Mouse (Mus musculus) brown adipose tissue, adult 24 weeks (tissue): Measurements from ENCODE around the gene Arhgef16. TPM values are rescaled to one million over a fixed set of nuclear protein-coding genes. Genes with fewer than 3 reads are reported as not detected.
A peak's percentile ranks its signal among the peaks of the same experiment; 100 is the strongest.

ENCODE experiments used
- H3K27ac ChIP-seq: fragments of 200-500 bp; replicated peaks from 2 replicates; pipeline ENCODE4 v1.5.1; 2012; ENCODE audit warnings: low read depth, mild to moderate bottlenecking, low read length
- H3K4me1 ChIP-seq: fragments of 200-500 bp; 2 replicates; pipeline ENCODE4 v1.6.1; 2012; ENCODE audit warnings: low read length, mixed read lengths; ENCODE audit not compliant: control insufficient read depth, insufficient read depth, insufficient read length
- H3K4me3 ChIP-seq: fragments of 200-500 bp; 2 replicates; pipeline ENCODE4 v1.5.1; 2012; ENCODE audit warnings: low read depth, mild to moderate bottlenecking, low read length, moderate library complexity; ENCODE audit not compliant: insufficient read depth
- polyA plus RNA-seq: library from polyadenylated mRNA; stranded (reverse); fragments of >200 nt; gene quantifications from 2 replicates; pipeline ENCODE4 v1.2.4, GENCODE M21; 2012; ENCODE audit not compliant: missing spikeins, insufficient read depth, insufficient read length

Arhgef16 gene
- polyA plus RNA-seq, 1 experiment, result not detected

DNA sequence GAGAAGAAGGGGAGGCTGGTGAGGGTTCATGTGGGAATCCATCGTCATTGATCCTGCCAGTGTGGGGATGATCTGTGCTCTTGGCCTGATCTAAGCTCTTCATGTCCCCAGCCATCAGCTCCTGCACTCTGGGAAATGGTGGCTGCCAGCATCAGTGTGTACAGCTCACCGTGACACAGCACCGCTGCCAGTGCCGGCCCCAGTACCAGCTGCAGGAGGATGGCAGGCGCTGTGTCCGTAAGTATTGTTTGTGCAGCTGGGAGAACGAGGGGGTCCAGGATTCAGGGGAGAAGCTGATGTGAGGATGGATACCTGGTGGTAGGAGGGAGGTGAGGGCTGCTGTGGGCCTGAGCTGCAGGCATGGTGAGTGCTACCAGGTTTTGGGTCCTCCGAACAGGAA, 52.2 kb downstream of the Arhgef16 start:
- Histone ChIP-seq H3K4me3 (no peak overlapping the region), H3K27ac (no peak overlapping the region), H3K4me1 (no peaks in the 10 kb centered on the region; the same call in 1 of the 2 replicates)

DNA sequence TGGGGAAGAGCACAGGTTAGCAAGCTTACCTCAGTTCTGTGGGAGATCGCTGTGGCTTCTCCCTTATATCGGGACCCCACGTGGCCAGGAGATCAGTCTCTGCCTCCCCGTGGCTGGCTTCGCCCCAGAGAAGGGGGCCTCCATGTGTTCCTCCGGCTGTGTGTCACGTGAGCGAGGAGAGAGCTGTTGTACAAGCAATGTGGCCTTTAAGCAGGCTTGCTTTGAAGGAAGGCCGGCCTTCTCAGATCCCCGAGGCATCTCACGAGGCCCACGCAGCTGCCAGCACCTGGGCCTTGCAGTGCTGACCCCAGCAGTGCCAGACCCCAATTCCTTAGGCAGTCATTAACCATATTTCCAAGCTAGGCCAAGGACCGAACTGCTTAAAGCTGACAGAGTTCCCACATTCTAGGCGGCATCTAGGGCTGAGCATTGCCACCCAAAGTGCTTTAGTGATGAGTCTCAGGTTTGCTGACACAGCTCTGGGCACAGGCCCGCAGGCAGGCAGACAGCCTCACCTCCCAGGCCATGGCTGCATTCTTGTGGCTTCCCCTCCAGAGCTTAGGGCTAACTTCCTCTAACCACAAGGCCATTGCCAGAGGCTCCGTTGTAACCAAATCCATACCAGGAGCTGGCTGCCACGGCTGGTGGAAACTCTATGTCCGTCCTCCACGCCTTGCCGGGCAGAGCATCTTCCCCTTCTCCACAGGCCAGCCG, 53.2 kb downstream of the Arhgef16 start:
- Histone ChIP-seq H3K4me1 (no peaks in the 10 kb centered on the region; the same call in 1 of the 2 replicates), H3K27ac (no peak overlapping the region), H3K4me3 (no peak overlapping the region)

DNA sequence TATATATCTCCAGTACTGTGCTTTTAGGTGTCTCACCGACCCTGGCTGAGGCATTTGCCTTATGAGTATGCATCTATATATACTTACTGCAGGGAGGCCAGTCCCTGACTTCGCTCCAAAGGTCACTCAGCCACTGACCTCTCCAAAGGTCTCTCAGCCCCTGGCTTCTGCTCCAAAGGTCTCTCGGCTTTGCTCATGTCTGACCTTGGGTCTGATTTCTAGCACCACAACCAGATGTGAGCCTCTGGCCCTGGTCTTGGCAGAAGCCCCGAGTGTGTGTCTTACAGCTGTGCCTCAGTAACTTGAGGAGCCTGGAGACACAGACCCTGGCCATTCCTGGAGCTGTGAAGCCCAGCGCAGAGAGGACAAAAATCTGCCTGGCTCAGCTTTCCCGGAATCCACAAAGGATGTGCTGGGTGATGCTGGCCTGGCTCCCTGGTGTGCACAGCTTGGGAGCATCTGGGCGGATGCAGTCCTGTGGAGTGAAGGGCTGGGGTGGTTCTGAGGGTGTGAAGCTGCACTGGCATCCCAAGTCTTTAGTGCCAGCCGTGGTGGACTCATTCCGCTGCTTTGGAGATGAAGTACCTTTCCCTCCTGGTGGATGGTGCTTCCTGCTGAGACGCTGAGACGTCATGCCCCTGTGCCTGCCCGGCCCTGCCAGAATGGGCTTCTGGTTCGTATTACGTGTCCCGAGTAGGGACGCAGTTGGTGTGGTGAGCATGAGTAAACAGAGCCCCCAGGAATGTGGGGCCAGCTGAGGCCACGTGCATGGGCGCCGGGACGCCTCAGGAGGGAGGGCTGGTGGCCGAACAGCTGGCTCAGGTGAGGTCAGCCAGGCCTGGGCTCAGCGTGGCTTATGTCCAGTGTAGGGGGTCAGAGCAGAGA, 54.0 kb downstream of the Arhgef16 start:
- Histone ChIP-seq H3K4me3 (no peak overlapping the region), H3K27ac (no peak overlapping the region; the same call in 1 of the 2 replicates), H3K4me1 (no peaks in the 10 kb centered on the region; the same call in 1 of the 2 replicates)

GRCm38 (mm10) chr4:154246115-154247040, 55.1 kb downstream of the Arhgef16 start:
- no peaks in the 10 kb centered on the region; the same call in 1 of the 2 replicates for H3K4me1 ChIP-seq
- H3K4me3 ChIP-seq, result peak overlapping the region; percentile 55
- peak overlapping the region; percentile 47; the same call in 1 of the 2 replicates for H3K27ac ChIP-seq

DNA sequence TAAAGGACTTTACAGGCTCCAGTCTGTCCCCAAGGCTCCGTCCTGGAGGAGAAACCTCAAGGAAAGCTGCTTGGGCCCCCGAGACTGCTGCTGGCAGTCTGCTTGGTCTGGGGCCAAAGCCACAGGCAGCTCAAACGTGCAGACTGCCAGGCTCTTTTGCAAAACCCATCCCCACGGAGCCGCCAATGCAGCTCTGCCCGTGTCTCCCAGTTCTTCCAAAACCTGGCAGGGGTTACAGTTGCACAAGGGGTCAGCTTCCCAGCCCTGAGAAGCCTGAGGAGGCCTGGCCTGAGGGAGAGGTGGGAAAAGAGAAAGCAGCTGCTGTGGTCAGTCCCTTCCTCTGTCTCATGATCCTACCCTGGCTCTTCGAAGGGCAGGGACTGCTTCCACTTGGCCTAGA, 56.1 kb downstream of the Arhgef16 start:
- Histone ChIP-seq H3K27ac (no peak overlapping the region), H3K4me1 (no peaks in the 10 kb centered on the region; the same call in 1 of the 2 replicates), H3K4me3 (no peak overlapping the region)

GRCm38 (mm10) chr4:154240608-154241007, 60.9 kb downstream of the Arhgef16 start:
- H3K4me3 ChIP-seq, result no peak overlapping the region
- H3K27ac ChIP-seq, result no peak overlapping the region
- no peaks in the 10 kb centered on the region; the same call in 1 of the 2 replicates for H3K4me1 ChIP-seq

- no peak overlapping the region for H3K27ac ChIP-seq
- no peak overlapping the region for H3K4me3 ChIP-seq
These were observed 62.3 kb downstream of the Arhgef16 start for GRCm38 (mm10) chr4:154239199-154239598.

GRCm38 (mm10) chr4:154237306-154237705, 64.2 kb downstream of the Arhgef16 start:
- H3K4me1 ChIP-seq, result peaks cover 8% of the 10 kb centered on the region; the same call in 1 of the 2 replicates
- H3K4me3 ChIP-seq, result no peak overlapping the region
- H3K27ac ChIP-seq, result no peak overlapping the region

More at GRCm38 (mm10) chr4:154239199-154239598, 62.3 kb downstream of the Arhgef16 start:
- no peaks in the 10 kb centered on the region for H3K4me1 ChIP-seq

GRCm38 (mm10) chr4:154236893-154237292, 64.6 kb downstream of the Arhgef16 start:
- Histone ChIP-seq H3K4me3 (no peak overlapping the region), H3K27ac (no peak overlapping the region)

GRCm38 (mm10) chr4:154236001-154236400, 65.5 kb downstream of the Arhgef16 start:
- Histone ChIP-seq H3K4me1 (peaks cover 14% of the 10 kb centered on the region; the same call in 1 of the 2 replicates), H3K4me3 (no peak overlapping the region), H3K27ac (no peak overlapping the region)

More at GRCm38 (mm10) chr4:154236893-154237292, 64.6 kb downstream of the Arhgef16 start:
- peaks cover 9% of the 10 kb centered on the region; the same call in 1 of the 2 replicates for H3K4me1 ChIP-seq

- H3K4me3 ChIP-seq, result no peak overlapping the region; the same call in 1 of the 2 replicates
- peak overlapping the region; percentile 72 for H3K27ac ChIP-seq
- H3K4me1 ChIP-seq, result peaks cover 30% of the 10 kb centered on the region
These were observed 69.2 kb downstream of the Arhgef16 start for GRCm38 (mm10) chr4:154232295-154232694.

- H3K4me1 ChIP-seq, result peaks cover 30% of the 10 kb centered on the region
- H3K27ac ChIP-seq, result no peak overlapping the region
- H3K4me3 ChIP-seq, result no peak overlapping the region
These were observed 70.1 kb downstream of the Arhgef16 start for GRCm38 (mm10) chr4:154231380-154231779.

DNA sequence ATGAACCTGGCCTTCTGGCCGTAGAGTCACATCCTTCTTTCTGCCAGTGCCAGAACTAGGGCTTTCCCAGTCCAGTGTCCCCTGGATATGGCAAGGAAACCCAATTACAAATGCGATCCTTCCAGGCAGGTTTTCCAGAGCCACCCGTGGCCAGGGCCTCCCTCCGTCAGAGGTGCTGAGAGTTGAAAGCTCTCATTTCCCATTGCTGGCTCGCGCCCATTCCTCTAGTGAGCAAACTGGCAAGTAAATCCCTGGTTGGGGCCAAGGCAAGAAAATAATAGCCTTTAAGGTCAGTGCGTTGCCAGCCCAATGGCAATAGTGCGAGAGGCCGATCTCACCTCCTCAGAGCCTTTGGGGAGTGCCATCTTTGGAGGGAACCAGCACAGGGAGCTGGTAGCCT, 71.9 kb downstream of the Arhgef16 start:
- Histone ChIP-seq H3K27ac (no peak overlapping the region), H3K4me1 (peaks cover 30% of the 10 kb centered on the region), H3K4me3 (no peak overlapping the region)
